Mouse (Mus musculus) hindbrain, embryonic 16.5 days (tissue): ENCODE measurements around the gene Pkd1l1. TPM values are rescaled to one million over a fixed set of nuclear protein-coding genes. Genes with fewer than 3 reads are reported as not detected.
A peak's percentile ranks its signal among the peaks of the same experiment; 100 is the strongest.

ENCODE experiments used
- ATAC-seq: fragments of 200-750 bp; cut with Nextera tagmentation; 2 replicates; pipeline ENCODE4 v1.8.0; 2017; ENCODE audit warnings: moderate TSS enrichment, moderate library complexity
- H3K27ac ChIP-seq: fragments of 300-500 bp; sonication (generic); 2 replicates; pipeline ENCODE4 v1.5.1; 2014; ENCODE audit warnings: low read depth, mild to moderate bottlenecking, control low read depth, low read length, moderate library complexity
- H3K27me3 ChIP-seq: fragments of 300-500 bp; sonication (generic); replicated peaks from 2 replicates; pipeline ENCODE4 v1.6.1; 2014; ENCODE audit warnings: low read length; ENCODE audit not compliant: control insufficient read depth, insufficient read depth
- H3K36me3 ChIP-seq: fragments of 300-500 bp; sonication (generic); 2 replicates; pipeline ENCODE4 v1.6.1; 2014; ENCODE audit warnings: mild to moderate bottlenecking, low read length, moderate library complexity, mixed read lengths; ENCODE audit not compliant: control insufficient read depth, insufficient read depth
- H3K4me1 ChIP-seq: fragments of 300-500 bp; sonication (generic); 2 replicates; pipeline ENCODE4 v1.6.1; 2014; ENCODE audit warnings: low read depth, low read length; ENCODE audit not compliant: control insufficient read depth, insufficient read depth
- H3K4me2 ChIP-seq: fragments of 300-500 bp; sonication (generic); 2 replicates; pipeline ENCODE4 v1.6.1; 2014; ENCODE audit warnings: mild to moderate bottlenecking, low read length, control low read depth, moderate library complexity
- H3K4me3 ChIP-seq: fragments of 300-500 bp; sonication (generic); 2 replicates; pipeline ENCODE4 v1.5.1; 2014; ENCODE audit warnings: mild to moderate bottlenecking, low read length, control low read depth, moderate library complexity
- H3K9ac ChIP-seq: fragments of 300-500 bp; sonication (generic); 2 replicates; pipeline ENCODE4 v1.6.1; 2014; ENCODE audit warnings: low read depth, mild to moderate bottlenecking, control low read depth, low read length, moderate library complexity
- H3K9me3 ChIP-seq: fragments of 300-500 bp; sonication (generic); 2 replicates; pipeline ENCODE4 v1.6.1; 2014; ENCODE audit warnings: mild to moderate bottlenecking, low read length, moderate library complexity; ENCODE audit not compliant: control insufficient read depth
- WGBS: fragments of 180-500 bp; shearing (Covaris S2); extraction: QIAGEN DNeasy Blood & Tissue Kit; methylation state at CpG from one replicate; pipeline ENCODE4 v1.1.7; 2014; 5-methylcytosine and 5-hydroxymethylcytosine counted together
- polyA plus RNA-seq: library from polyadenylated mRNA; unstranded; fragments of >200 nt; fragmentation: Nextera tagmentation; extraction: Ambion mirVana; gene quantifications from 2 replicates; pipeline ENCODE4 v1.2.1, GENCODE M21; 2015

Pkd1l1 gene
- polyA plus RNA-seq, 1 experiment from 2014 or later: 0.25 TPM

GRCm38 (mm10) chr11:8986058-8986457 is 13.0 kb upstream of the Pkd1l1 start:
- ATAC-seq: no peak
- no peaks in the 10 kb centered on the region for H3K4me1 ChIP-seq
- no peak overlapping the region for H3K4me3 ChIP-seq
- H3K27me3 ChIP-seq: no peaks in the 10 kb centered on the region
- H3K4me2 ChIP-seq: no peak overlapping the region
- H3K9ac ChIP-seq: no peak overlapping the region
- H3K36me3 ChIP-seq: no peaks in the 10 kb centered on the region
- no peaks in the 10 kb centered on the region for H3K9me3 ChIP-seq
- no peak overlapping the region for H3K27ac ChIP-seq

- WGBS: 40% methylated on average over 6 of the region's 6 CpGs
- H3K9me3 ChIP-seq: no peaks in the 10 kb centered on the region
- H3K36me3 ChIP-seq: no peaks in the 10 kb centered on the region
- no peaks in the 10 kb centered on the region for H3K27me3 ChIP-seq
- H3K9ac ChIP-seq: no peak overlapping the region
- peak; percentile 48; the same call in 1 of the 2 replicates for ATAC-seq
- H3K4me1 ChIP-seq: no peaks in the 10 kb centered on the region
- no peak overlapping the region for H3K27ac ChIP-seq
- no peak overlapping the region for H3K4me2 ChIP-seq
- H3K4me3 ChIP-seq: no peak overlapping the region
These were observed 10.3 kb upstream of the Pkd1l1 start for GRCm38 (mm10) chr11:8983237-8983861.

- ATAC-seq: no peak
- Histone ChIP-seq H3K36me3 (no peaks in the 10 kb centered on the region), H3K4me2 (no peak overlapping the region), H3K9me3 (no peaks in the 10 kb centered on the region), H3K9ac (no peak overlapping the region), H3K4me1 (no peaks in the 10 kb centered on the region), H3K27ac (no peak overlapping the region), H3K4me3 (no peak overlapping the region), H3K27me3 (no peaks in the 10 kb centered on the region)
- 83% methylated on average over 4 of the region's 4 CpGs for WGBS
These were observed 5.1 kb upstream of the Pkd1l1 start for GRCm38 (mm10) chr11:8978154-8978553.

DNA sequence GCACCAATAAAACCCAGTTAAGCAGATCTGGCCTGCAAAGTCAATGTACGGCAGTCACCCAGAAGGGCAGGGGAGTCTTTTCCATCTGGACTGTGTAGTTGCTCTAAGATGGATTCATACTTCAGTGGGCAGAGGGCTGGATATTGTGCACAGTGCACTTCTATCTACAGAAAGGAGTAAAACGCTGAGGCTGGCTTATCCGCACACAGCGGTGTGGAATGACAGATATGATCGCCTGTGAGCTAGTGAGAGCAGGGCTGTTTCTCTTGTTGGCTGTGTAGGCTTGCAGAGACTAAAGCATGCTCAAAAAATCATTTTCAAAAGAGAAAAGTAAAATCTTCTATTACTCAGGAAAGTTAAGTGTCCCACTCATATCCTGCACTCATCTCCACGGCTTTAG is 973 bp downstream of the Pkd1l1 start:
- Histone ChIP-seq H3K4me2 (no peak overlapping the region), H3K27ac (no peak overlapping the region), H3K4me3 (no peak overlapping the region), H3K36me3 (no peaks in the 10 kb centered on the region), H3K9ac (no peak overlapping the region), H3K9me3 (no peaks in the 10 kb centered on the region), H3K27me3 (no peaks in the 10 kb centered on the region), H3K4me1 (no peaks in the 10 kb centered on the region)
- 85% methylated on average over 6 of the region's 6 CpGs for WGBS
- no peak for ATAC-seq

GRCm38 (mm10) chr11:8970509-8970908 is 2.6 kb downstream of the Pkd1l1 start:
- Histone ChIP-seq H3K27ac (no peak overlapping the region), H3K4me3 (no peak overlapping the region), H3K36me3 (no peaks in the 10 kb centered on the region), H3K9me3 (no peaks in the 10 kb centered on the region), H3K9ac (no peak overlapping the region), H3K27me3 (no peaks in the 10 kb centered on the region), H3K4me1 (no peaks in the 10 kb centered on the region), H3K4me2 (no peak overlapping the region)
- 73% methylated on average over 9 of the region's 9 CpGs for WGBS
- ATAC-seq: no peak

DNA sequence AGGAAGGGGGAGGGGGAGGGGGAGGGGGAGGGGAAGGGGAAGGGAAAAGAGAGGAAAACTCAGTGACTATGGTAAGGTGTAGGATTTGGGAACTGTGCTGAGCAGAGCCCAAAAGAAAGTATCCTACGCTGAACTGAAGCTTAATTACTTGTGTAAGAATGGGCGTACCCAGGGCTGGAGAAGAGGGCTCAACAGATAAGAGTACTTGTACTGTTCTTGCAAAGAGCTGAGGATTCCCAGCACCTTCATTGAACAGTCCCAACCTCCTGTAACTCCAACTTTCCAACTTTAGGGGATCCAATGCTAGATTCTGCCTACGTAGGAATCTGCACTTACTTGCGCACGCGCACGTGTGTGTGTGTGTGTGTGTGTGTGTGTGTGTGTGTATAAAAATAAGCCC is 5.0 kb downstream of the Pkd1l1 start:
- no peaks in the 10 kb centered on the region for H3K4me1 ChIP-seq
- H3K9ac ChIP-seq: no peak overlapping the region
- H3K27me3 ChIP-seq: no peaks in the 10 kb centered on the region
- no peak overlapping the region for H3K27ac ChIP-seq
- no peaks in the 10 kb centered on the region for H3K36me3 ChIP-seq
- no peak overlapping the region for H3K4me3 ChIP-seq
- no peaks in the 10 kb centered on the region for H3K9me3 ChIP-seq
- no peak overlapping the region for H3K4me2 ChIP-seq
- no peak for ATAC-seq
- 94% methylated on average over 7 of the region's 7 CpGs for WGBS

DNA sequence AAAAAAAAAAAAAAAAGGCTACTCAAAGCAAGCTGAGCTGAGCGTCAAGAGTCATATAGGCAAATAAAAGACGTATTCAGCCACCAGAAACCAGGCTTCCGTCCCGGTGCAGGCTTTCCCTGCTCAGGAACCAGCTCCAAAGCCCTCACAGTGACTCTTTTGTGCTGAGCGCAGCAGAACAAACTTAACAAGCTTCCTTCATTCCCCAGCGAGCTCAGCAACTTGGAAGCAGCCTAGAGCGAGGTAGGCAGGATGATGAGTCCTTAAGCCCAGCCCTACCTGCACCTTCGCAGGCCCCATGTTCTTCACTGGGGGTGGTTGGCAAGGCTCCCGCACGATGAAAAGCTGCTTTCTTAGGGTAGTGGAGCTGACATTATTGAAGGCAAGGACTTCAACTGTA is 14.5 kb downstream of the Pkd1l1 start:
- no peaks in the 10 kb centered on the region for H3K27me3 ChIP-seq
- no peak overlapping the region for H3K9ac ChIP-seq
- ATAC-seq: peak; percentile 50; the same call in 1 of the 2 replicates
- H3K9me3 ChIP-seq: no peaks in the 10 kb centered on the region
- H3K4me1 ChIP-seq: no peaks in the 10 kb centered on the region
- H3K27ac ChIP-seq: peak overlapping the region; percentile 1; the same call in 1 of the 2 replicates
- H3K36me3 ChIP-seq: no peaks in the 10 kb centered on the region
- H3K4me3 ChIP-seq: no peak overlapping the region
- 67% methylated on average over 10 of the region's 10 CpGs for WGBS
- no peak overlapping the region for H3K4me2 ChIP-seq

GRCm38 (mm10) chr11:8958108-8958507 is 15.0 kb downstream of the Pkd1l1 start:
- 76% methylated on average over 4 of the region's 4 CpGs for WGBS
- no peak for ATAC-seq
- no peak overlapping the region for H3K9ac ChIP-seq
- H3K4me1 ChIP-seq: no peaks in the 10 kb centered on the region
- no peaks in the 10 kb centered on the region for H3K36me3 ChIP-seq
- no peak overlapping the region for H3K4me3 ChIP-seq
- H3K27me3 ChIP-seq: no peaks in the 10 kb centered on the region
- H3K9me3 ChIP-seq: no peaks in the 10 kb centered on the region
- H3K4me2 ChIP-seq: no peak overlapping the region
- no peak overlapping the region for H3K27ac ChIP-seq

DNA sequence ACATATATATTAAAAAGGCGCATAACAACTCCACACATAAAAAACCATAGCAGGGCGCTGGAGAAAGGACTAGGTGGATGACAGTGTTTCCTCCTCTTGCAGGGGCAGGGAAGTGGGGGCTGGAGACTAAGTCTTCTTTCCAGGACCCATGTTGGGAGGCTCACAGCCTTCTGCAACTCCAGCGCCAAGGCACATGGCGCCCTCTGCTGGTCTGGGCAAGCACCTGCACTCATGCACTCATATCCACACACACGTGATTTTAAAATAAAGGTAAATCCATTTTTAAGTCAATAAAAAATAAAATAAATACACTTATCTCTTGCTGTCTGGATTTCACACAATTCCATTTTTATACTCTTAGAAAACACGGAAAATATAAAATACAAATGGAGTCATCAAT is 16.0 kb downstream of the Pkd1l1 start:
- Histone ChIP-seq H3K27ac (no peak overlapping the region), H3K36me3 (no peaks in the 10 kb centered on the region), H3K27me3 (no peaks in the 10 kb centered on the region), H3K4me1 (no peaks in the 10 kb centered on the region), H3K4me2 (no peak overlapping the region), H3K9ac (no peak overlapping the region), H3K4me3 (no peak overlapping the region), H3K9me3 (no peaks in the 10 kb centered on the region)
- no peak for ATAC-seq
- WGBS: 74% methylated on average over 6 of the region's 6 CpGs

- Histone ChIP-seq H3K36me3 (no peaks in the 10 kb centered on the region), H3K9ac (no peak overlapping the region), H3K4me1 (no peaks in the 10 kb centered on the region), H3K4me3 (no peak overlapping the region), H3K9me3 (no peaks in the 10 kb centered on the region), H3K27ac (no peak overlapping the region), H3K4me2 (no peak overlapping the region), H3K27me3 (no peaks in the 10 kb centered on the region)
- WGBS: 0% methylated on average over 1 of the region's 1 CpGs
- peak; percentile 68 for ATAC-seq
These were observed 17.4 kb downstream of the Pkd1l1 start for GRCm38 (mm10) chr11:8955678-8956077.
